Mouse (Mus musculus): Measurements from ENCODE around the gene Smarca5.

The Smarca5 gene

GRCm38 (mm10) chr8:80661055-80661454 lies 78.2 kb downstream of the Smarca5 start:
- no peak for DNase-seq

GRCm38 (mm10) chr8:80657639-80658038 lies 81.7 kb downstream of the Smarca5 start:
- no peak for DNase-seq
